Mouse (Mus musculus): ENCODE results near the gene Ift172. TPM values are rescaled to one million over a fixed set of nuclear protein-coding genes. Genes with fewer than 3 reads are reported as not detected.
A peak's percentile ranks its signal among the peaks of the same experiment; 100 is the strongest.

Ift172 gene
- polyA plus RNA-seq, 1 experiment = 22.5 TPM

DNA sequence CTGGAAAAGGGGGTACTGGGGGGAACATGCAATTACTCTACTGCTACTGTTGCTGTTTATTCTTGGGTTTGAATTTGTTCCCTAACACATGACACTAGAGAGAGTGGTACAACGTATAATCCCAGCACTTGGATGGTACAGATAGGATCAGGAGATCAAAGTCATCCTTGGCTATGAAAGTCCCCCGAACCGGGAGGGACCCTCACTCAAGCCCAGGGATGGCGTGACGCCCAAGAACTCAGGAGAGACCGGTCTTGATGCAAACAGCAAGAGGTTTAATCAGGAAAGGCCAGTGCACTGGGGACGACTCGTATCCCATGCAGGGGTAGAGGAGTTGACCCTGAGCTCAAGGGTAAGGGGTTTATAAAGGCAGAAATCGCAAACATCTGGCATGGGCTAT lies 68.2 kb downstream of the Ift172 start:
- Histone ChIP-seq H3K4me3 (no peak overlapping the region), H3K4me2 (ENCODE audit: low read depth) (no peak overlapping the region), H3K79me2 (ENCODE audit: control insufficient read depth, insufficient read depth) (peaks cover 26% of the 10 kb centered on the region), H3K36me3 (ENCODE audit: control insufficient read depth, insufficient read depth) (no peaks in the 10 kb centered on the region), H3ac (ENCODE audit: control insufficient read depth, insufficient read length) (no peak overlapping the region), H3K27me3 (ENCODE audit: control insufficient read depth, insufficient read depth, insufficient read length) (no peaks in the 10 kb centered on the region)
- TF ChIP-seq USF1 (IDR thresholded peaks at IDR 0.05; ENCODE audit: low read depth) (no peak), REST (IDR thresholded peaks at IDR 0.05; ENCODE audit: insufficient read depth, insufficient read length) (no peak), TCF3 (IDR thresholded peaks at IDR 0.05; ENCODE audit: insufficient read length, low read depth) (no peak), MYOG (IDR thresholded peaks at IDR 0.05; ENCODE audit: control insufficient read depth in 1 of 3, insufficient read depth in 1 of 3, insufficient read length in 2 of 3, low read depth in 2 of 3) (no peak), MAX (IDR thresholded peaks at IDR 0.05; ENCODE audit: low read depth) (no peak), MYOD1 (IDR thresholded peaks at IDR 0.05; ENCODE audit: control insufficient read depth in 1 of 3, insufficient read length in 2 of 3, low read depth in 2 of 3) (no peak), CEBPB (IDR thresholded peaks at IDR 0.05; ENCODE audit: insufficient read depth, poor library complexity, severe bottlenecking) (no peak), SRF (IDR thresholded peaks at IDR 0.05; ENCODE audit: control insufficient read depth, insufficient read length, low read depth) (no peak), POLR2A (IDR thresholded peaks at IDR 0.05; ENCODE audit: insufficient read length, low read depth) (no peak), TCF12 (IDR thresholded peaks at IDR 0.05; ENCODE audit: insufficient read depth, poor library complexity, severe bottlenecking) (no peak), E2F4 (IDR thresholded peaks at IDR 0.05; ENCODE audit: insufficient read depth) (no peak), POLR2AphosphoS2 (IDR thresholded peaks at IDR 0.05; ENCODE audit: insufficient read length, low read depth) (no peak)

DNA sequence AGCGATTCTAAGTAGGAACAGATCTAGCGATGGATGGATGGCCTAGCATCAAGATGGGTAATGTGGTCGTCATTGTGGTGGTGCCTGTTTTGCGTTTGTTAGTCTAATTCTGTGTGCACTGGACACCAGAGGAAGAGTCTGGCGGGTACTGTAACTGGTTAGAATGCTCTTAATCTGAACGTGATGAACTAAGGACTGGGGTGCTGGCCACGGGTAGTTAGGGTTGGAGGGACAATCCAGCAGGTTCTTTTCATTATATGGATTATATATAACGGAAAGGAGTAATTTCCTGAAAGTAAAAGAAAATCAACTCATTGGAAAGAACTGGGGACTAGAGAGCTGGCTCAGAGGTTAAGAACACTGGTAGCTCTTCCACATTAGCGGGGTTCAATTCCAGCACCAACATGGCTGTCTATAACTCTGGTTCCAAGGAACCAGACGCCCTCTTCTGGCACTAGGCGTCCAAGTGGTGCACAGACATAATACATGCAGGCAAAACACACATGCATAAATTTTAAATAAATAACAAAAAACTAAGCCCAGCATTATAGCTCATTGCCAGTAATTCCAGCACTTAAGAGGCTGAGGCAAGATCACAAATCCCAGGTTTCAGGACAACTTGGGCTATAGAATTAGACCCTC lies 69.5 kb downstream of the Ift172 start:
- TF ChIP-seq REST (IDR thresholded peaks at IDR 0.05; ENCODE audit: insufficient read depth, insufficient read length) = no peak
- peak; percentile 16 for TF ChIP-seq POLR2A (IDR thresholded peaks at IDR 0.05; ENCODE audit: insufficient read length, low read depth)
- Histone ChIP-seq H3K79me2 (ENCODE audit: control insufficient read depth, insufficient read depth) (peaks cover 39% of the 10 kb centered on the region), H3K4me3 (peak overlapping the region; percentile 90), H3K27me3 (ENCODE audit: control insufficient read depth, insufficient read depth, insufficient read length) (no peaks in the 10 kb centered on the region), H3ac (ENCODE audit: control insufficient read depth, insufficient read length) (peak overlapping the region; percentile 32), H3K36me3 (ENCODE audit: control insufficient read depth, insufficient read depth) (no peaks in the 10 kb centered on the region), H3K4me2 (ENCODE audit: low read depth) (peak overlapping the region; percentile 72)

DNA sequence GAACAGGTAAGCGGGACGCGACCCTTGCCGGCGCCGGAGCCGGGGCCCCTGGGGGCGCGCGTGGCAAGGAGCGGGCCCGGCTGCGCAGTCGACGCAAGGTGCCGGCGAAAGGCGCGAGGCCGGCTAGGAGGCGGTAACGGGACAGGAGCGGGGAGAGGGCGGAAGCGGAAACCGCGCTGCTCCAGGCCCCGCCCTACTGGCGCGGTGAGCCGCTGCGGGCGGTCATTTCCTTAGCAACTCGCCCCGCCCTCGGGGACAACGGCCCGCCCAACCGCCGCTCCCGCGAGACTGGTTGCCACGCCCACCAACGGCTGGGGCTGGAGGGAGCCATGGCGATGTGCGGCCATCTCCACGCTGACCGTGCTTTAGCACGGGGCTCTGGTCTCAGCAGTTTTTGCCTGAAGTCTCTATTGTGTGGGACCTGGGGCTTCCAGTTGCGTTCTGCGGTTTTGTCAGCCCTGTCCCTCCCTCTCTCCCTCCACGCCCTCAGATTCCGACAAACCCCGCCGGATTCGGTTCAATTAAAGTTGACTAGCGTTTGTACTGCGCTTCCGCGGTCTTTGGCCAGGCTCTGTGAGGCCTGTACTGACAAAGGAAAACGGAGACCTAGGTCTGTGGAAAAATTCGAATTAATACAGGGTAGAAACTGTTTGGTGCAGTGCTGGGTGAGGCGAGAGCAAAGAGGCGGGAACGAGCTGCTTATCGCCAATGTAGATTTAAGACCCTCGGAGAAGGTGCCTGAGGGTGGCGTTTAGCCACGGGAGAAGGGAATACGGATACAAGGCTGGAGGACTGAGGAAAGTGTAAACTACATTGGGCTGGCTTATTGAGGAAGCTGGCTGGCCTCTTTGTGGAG lies 70.2 kb downstream of the Ift172 start, which contains the start of gene Ppm1g:
Ppm1g (minus strand) TSS at position 240 of the 856 bp plus-strand sequence.
- peak within 1 kb of the TSS; percentile 82 for H3K4me2 ChIP-seq (ENCODE audit: low read depth)
- H3K4me3 ChIP-seq = peak within 1 kb of the TSS; percentile 90
- H3K36me3 ChIP-seq (ENCODE audit: control insufficient read depth, insufficient read depth) = no peaks in the 10 kb centered on the region
- H3K79me2 ChIP-seq (ENCODE audit: control insufficient read depth, insufficient read depth) = peaks cover 46% of the 10 kb centered on the region
- H3ac ChIP-seq (ENCODE audit: control insufficient read depth, insufficient read length) = peak within 1 kb of the TSS; percentile 32
- TF ChIP-seq REST (IDR thresholded peaks at IDR 0.05; ENCODE audit: insufficient read depth, insufficient read length) (no peak), POLR2A (IDR thresholded peaks at IDR 0.05; ENCODE audit: insufficient read length, low read depth) (peak; percentile 96), E2F4 (IDR thresholded peaks at IDR 0.05; ENCODE audit: insufficient read depth) (no peak), MYOD1 (IDR thresholded peaks at IDR 0.05; ENCODE audit: control insufficient read depth in 1 of 3, insufficient read length in 2 of 3, low read depth in 2 of 3) (peak in 1 of 3 experiments; percentile 32), SRF (IDR thresholded peaks at IDR 0.05; ENCODE audit: control insufficient read depth, insufficient read length, low read depth) (peak; percentile 72), TCF12 (IDR thresholded peaks at IDR 0.05; ENCODE audit: insufficient read depth, poor library complexity, severe bottlenecking) (no peak), TCF3 (IDR thresholded peaks at IDR 0.05; ENCODE audit: insufficient read length, low read depth) (no peak), USF1 (IDR thresholded peaks at IDR 0.05; ENCODE audit: low read depth) (no peak), MYOG (IDR thresholded peaks at IDR 0.05; ENCODE audit: control insufficient read depth in 1 of 3, insufficient read depth in 1 of 3, insufficient read length in 2 of 3, low read depth in 2 of 3) (no peak), POLR2AphosphoS2 (IDR thresholded peaks at IDR 0.05; ENCODE audit: insufficient read length, low read depth) (peak; percentile 98), MAX (IDR thresholded peaks at IDR 0.05; ENCODE audit: low read depth) (no peak), CEBPB (IDR thresholded peaks at IDR 0.05; ENCODE audit: insufficient read depth, poor library complexity, severe bottlenecking) (no peak)
- H3K27me3 ChIP-seq (ENCODE audit: control insufficient read depth, insufficient read depth, insufficient read length) = no peaks in the 10 kb centered on the region

DNA sequence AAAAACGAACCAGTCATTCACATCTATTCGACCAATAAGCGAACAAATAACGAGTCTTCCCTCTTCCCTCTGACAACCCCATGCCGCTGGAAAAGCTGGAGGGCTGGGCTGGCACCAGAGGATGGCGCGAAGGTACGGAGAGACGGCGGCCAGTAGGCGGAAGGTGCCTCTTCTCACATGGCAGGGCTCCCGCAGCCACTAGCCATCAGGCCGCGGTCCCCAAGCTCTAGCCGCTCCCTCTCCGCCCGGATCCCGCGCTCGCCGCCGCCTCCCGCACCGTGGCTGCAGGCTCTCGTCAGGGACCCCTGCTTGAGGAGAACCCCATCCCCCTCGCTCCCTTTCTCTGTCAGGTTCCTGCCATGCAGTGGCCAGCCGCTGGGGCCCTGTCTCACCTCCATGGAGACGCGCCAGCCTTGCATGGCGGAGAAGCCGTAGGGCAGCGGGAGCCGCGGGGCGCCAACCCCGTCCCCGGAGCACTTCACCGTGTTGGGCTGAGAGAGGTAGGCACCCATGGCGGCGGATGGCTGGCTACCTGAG lies 70.9 kb downstream of the Ift172 start:
- H3K36me3 ChIP-seq (ENCODE audit: control insufficient read depth, insufficient read depth) = no peaks in the 10 kb centered on the region

More for the DNA sequence above, 70.9 kb downstream of the Ift172 start:
- Histone ChIP-seq H3K4me2 (ENCODE audit: low read depth) (peak overlapping the region; percentile 82), H3K79me2 (ENCODE audit: control insufficient read depth, insufficient read depth) (peaks cover 53% of the 10 kb centered on the region), H3K4me3 (peak overlapping the region; percentile 90), H3K27me3 (ENCODE audit: control insufficient read depth, insufficient read depth, insufficient read length) (no peaks in the 10 kb centered on the region), H3ac (ENCODE audit: control insufficient read depth, insufficient read length) (peak overlapping the region; percentile 32)
- TF ChIP-seq E2F4 (IDR thresholded peaks at IDR 0.05; ENCODE audit: insufficient read depth) = no peak
- TF ChIP-seq MYOG (IDR thresholded peaks at IDR 0.05; ENCODE audit: control insufficient read depth in 1 of 3, insufficient read depth in 1 of 3, insufficient read length in 2 of 3, low read depth in 2 of 3) = no peak
- no peak for TF ChIP-seq MYOD1 (IDR thresholded peaks at IDR 0.05; ENCODE audit: control insufficient read depth in 1 of 3, insufficient read length in 2 of 3, low read depth in 2 of 3)
- TF ChIP-seq CEBPB (IDR thresholded peaks at IDR 0.05; ENCODE audit: insufficient read depth, poor library complexity, severe bottlenecking) = no peak
- no peak for TF ChIP-seq POLR2AphosphoS2 (IDR thresholded peaks at IDR 0.05; ENCODE audit: insufficient read length, low read depth)
- TF ChIP-seq POLR2A (IDR thresholded peaks at IDR 0.05; ENCODE audit: insufficient read length, low read depth) = no peak
- TF ChIP-seq TCF3 (IDR thresholded peaks at IDR 0.05; ENCODE audit: insufficient read length, low read depth) = no peak
- TF ChIP-seq USF1 (IDR thresholded peaks at IDR 0.05; ENCODE audit: low read depth) = no peak
- no peak for TF ChIP-seq MAX (IDR thresholded peaks at IDR 0.05; ENCODE audit: low read depth)
- no peak for TF ChIP-seq SRF (IDR thresholded peaks at IDR 0.05; ENCODE audit: control insufficient read depth, insufficient read length, low read depth)
- TF ChIP-seq TCF12 (IDR thresholded peaks at IDR 0.05; ENCODE audit: insufficient read depth, poor library complexity, severe bottlenecking) = no peak
- TF ChIP-seq REST (IDR thresholded peaks at IDR 0.05; ENCODE audit: insufficient read depth, insufficient read length) = no peak

All from myocyte (in vitro differentiated cells).